Mouse (Mus musculus) small intestine, adult 2 months (tissue): ENCODE data around the gene Dmpk. TPM values are rescaled to one million over a fixed set of nuclear protein-coding genes. Genes with fewer than 3 reads are reported as not detected.
"Not testable (repeated sequence)": the region's sequence is repeated elsewhere in the genome, so short reads cannot be mapped to it uniquely, and the experiment has no call there.

ENCODE experiments used
- H3K27ac ChIP-seq: fragments of 200-500 bp; 2 replicates; pipeline ENCODE4 v1.5.1; 2012; ENCODE audit warnings: low read depth, low read length, control low read depth, inconsistent platforms; ENCODE audit not compliant: insufficient read depth
- H3K27me3 ChIP-seq: fragments of 200-500 bp; 2 replicates; pipeline ENCODE4 v1.6.1; 2012; ENCODE audit warnings: mild to moderate bottlenecking, moderate library complexity, low read length, inconsistent platforms; ENCODE audit not compliant: control insufficient read depth, insufficient read depth
- H3K36me3 ChIP-seq: fragments of 200-500 bp; 2 replicates; pipeline ENCODE4 v1.6.1; 2012; ENCODE audit warnings: mild to moderate bottlenecking, low read length, control low read depth, inconsistent platforms; ENCODE audit not compliant: control insufficient read depth, insufficient read depth
- H3K4me1 ChIP-seq: fragments of 200-500 bp; 2 replicates; pipeline ENCODE4 v1.6.1; 2012; ENCODE audit warnings: low read length, inconsistent platforms, mixed read lengths; ENCODE audit not compliant: control insufficient read depth, insufficient read depth, insufficient read length
- H3K4me3 ChIP-seq: fragments of 200-500 bp; 2 replicates; pipeline ENCODE4 v1.5.1; 2012; ENCODE audit warnings: low read depth, mild to moderate bottlenecking, control low read depth, inconsistent platforms, low read length, moderate library complexity
- CTCF ChIP-seq: fragments of 200-500 bp; IDR thresholded peaks from 2 replicates; pipeline ENCODE4 v1.5.1; 2012; ENCODE audit warnings: low read depth, mild to moderate bottlenecking, control low read depth, inconsistent platforms, low read length, moderate library complexity, mixed read lengths; ENCODE audit not compliant: insufficient replicate concordance, insufficient read length; ENCODE audit errors: extremely low read depth
- POLR2A ChIP-seq: fragments of 200-500 bp; IDR thresholded peaks from 2 replicates; pipeline ENCODE4 v1.6.1; 2012; ENCODE audit warnings: low read depth, mild to moderate bottlenecking, control low read depth, inconsistent platforms, low read length, moderate library complexity
- WGBS: fragments of 180-500 bp; shearing (Covaris S2); methylation state at CpG from one replicate; pipeline ENCODE4 v1.1.7; 2018; 5-methylcytosine and 5-hydroxymethylcytosine counted together
- polyA plus RNA-seq: library from polyadenylated mRNA; depleted of rRNA; stranded (reverse); fragments of >200 nt; gene quantifications from 2 replicates; pipeline ENCODE4 v1.2.3, GENCODE M21; 2012

Dmpk gene
- polyA plus RNA-seq, 1 experiment, result 353 TPM

- Histone ChIP-seq H3K4me1 (no peaks in the 10 kb centered on the region), H3K27ac (no peak overlapping the region), H3K27me3 (peaks cover 19% of the 10 kb centered on the region), H3K4me3 (no peak overlapping the region), H3K36me3 (no peaks in the 10 kb centered on the region)
- TF ChIP-seq POLR2A (no peak), CTCF (no peak)
- 41% methylated on average over 14 of the region's 14 CpGs for WGBS
Measured at GRCm38 (mm10) chr7:19067063-19067462, 16.6 kb upstream of the Dmpk start.

DNA sequence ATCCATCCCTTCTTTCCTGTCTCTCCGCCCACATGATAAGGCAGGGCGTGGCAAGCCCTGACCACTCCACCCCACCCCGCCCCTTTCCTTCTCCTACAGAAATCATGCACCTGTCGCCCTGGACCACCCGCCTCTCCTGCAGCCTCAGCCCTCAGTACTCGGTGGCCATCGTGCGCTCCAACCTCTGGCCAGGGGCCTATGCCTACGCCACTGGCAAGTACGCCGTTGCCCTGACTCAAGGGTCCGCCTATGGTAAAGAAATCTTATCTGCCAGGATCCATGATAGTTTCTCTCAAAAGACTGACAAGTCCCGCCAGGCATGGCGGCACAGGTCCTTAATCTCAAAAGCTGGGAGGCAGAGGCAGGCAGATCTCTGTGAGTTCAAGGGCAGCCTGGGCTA lies 15.7 kb upstream of the Dmpk start:
- Histone ChIP-seq H3K4me3 (no peak overlapping the region), H3K27me3 (peaks cover 19% of the 10 kb centered on the region), H3K27ac (no peak overlapping the region), H3K4me1 (no peaks in the 10 kb centered on the region), H3K36me3 (no peaks in the 10 kb centered on the region)
- TF ChIP-seq POLR2A (no peak), CTCF (no peak)
- 47% methylated on average over 14 of the region's 14 CpGs for WGBS

- 0% methylated on average over 2 of the region's 2 CpGs for WGBS
- Histone ChIP-seq H3K27ac (no peak overlapping the region), H3K4me1 (no peaks in the 10 kb centered on the region), H3K36me3 (no peaks in the 10 kb centered on the region), H3K4me3 (no peak overlapping the region), H3K27me3 (peaks cover 19% of the 10 kb centered on the region)
- TF ChIP-seq CTCF (peak; percentile 39; the same call in 1 of the 2 replicates), POLR2A (no peak)
Measured at GRCm38 (mm10) chr7:19068707-19069106, 14.9 kb upstream of the Dmpk start.

DNA sequence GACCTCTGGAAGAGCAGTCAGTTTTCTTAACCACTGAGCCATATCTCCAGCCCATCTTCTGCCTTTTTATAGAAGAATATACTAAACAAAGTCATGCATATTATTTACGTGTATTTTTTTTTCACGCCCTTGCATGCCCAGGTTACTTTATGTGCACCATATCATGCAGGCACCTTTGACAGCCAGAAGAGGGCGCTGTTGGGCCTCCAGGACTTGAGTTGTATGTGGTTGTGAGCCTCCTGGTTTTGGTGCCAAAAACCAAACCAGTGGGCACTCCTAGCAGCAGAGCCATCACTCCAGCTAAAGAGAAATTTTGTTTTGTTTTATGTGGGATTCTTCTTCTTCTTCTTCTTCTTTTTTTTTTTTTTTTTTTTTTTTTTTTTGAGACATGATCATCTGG lies 14.1 kb upstream of the Dmpk start:
- peak; percentile 51; the same call in 1 of the 2 replicates for TF ChIP-seq CTCF
- no peak for TF ChIP-seq POLR2A
- Histone ChIP-seq H3K27me3 (peaks cover 19% of the 10 kb centered on the region), H3K4me3 (no peak overlapping the region), H3K36me3 (no peaks in the 10 kb centered on the region), H3K4me1 (no peaks in the 10 kb centered on the region), H3K27ac (no peak overlapping the region)
- WGBS, result 53% methylated on average over 3 of the region's 3 CpGs

- not testable (repeated sequence) for H3K36me3 ChIP-seq, H3K4me1 ChIP-seq, H3K27ac ChIP-seq, H3K4me3 ChIP-seq
- 42% methylated on average over 3 of the region's 3 CpGs for WGBS
- H3K27me3 ChIP-seq, result peaks cover 12% of the 10 kb centered on the region
Measured at GRCm38 (mm10) chr7:19071024-19071423, 12.6 kb upstream of the Dmpk start.

DNA sequence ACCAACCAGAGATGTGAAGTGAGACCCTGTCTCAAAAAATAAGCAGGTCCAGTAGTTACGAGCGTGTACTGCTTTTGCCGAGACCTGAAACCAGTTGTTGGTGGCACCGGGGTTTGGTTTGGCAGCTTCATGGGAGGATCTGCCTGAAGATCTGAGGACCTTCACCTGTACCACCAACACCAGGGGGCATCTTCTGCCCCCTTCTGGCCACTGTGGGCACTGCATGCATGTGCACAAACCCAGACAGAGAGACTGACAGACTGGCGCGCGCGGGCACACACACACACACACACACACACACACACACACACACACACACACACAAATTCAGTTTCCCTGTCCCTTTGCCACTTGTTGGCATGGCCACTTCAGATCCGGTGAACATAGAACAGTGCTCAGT lies 10.1 kb upstream of the Dmpk start:
- WGBS, result 78% methylated on average over 9 of the region's 9 CpGs

GRCm38 (mm10) chr7:19074494-19074893 lies 9.2 kb upstream of the Dmpk start:
- peaks cover 10% of the 10 kb centered on the region for H3K4me1 ChIP-seq
- WGBS, result 92% methylated on average over 6 of the region's 6 CpGs
- H3K36me3 ChIP-seq, result no peaks in the 10 kb centered on the region
- no peak overlapping the region for H3K27ac ChIP-seq
- TF ChIP-seq CTCF, result no peak
- no peak for TF ChIP-seq POLR2A
- H3K27me3 ChIP-seq, result peaks cover 6% of the 10 kb centered on the region; the same call in 1 of the 2 replicates
- no peak overlapping the region for H3K4me3 ChIP-seq

More for the DNA sequence above, 10.1 kb upstream of the Dmpk start:
- Histone ChIP-seq H3K36me3 (no peaks in the 10 kb centered on the region), H3K4me3 (no peak overlapping the region), H3K27me3 (peaks cover 6% of the 10 kb centered on the region; the same call in 1 of the 2 replicates), H3K27ac (no peak overlapping the region), H3K4me1 (peaks cover 10% of the 10 kb centered on the region)
- TF ChIP-seq CTCF (peak; percentile 48; the same call in 1 of the 2 replicates), POLR2A (no peak)

GRCm38 (mm10) chr7:19075231-19075630 lies 8.4 kb upstream of the Dmpk start:
- Histone ChIP-seq H3K4me3 (peak overlapping the region; percentile 62), H3K4me1 (peaks cover 10% of the 10 kb centered on the region), H3K27me3 (peaks cover 6% of the 10 kb centered on the region; the same call in 1 of the 2 replicates), H3K36me3 (no peaks in the 10 kb centered on the region), H3K27ac (no peak overlapping the region)
- WGBS, result 36% methylated on average over 5 of the region's 5 CpGs
- TF ChIP-seq POLR2A (no peak), CTCF (no peak)
